Mouse (Mus musculus) embryonic facial prominence, embryonic 11.5 days (tissue): ENCODE results near the gene Cdh12. TPM values are rescaled to one million over a fixed set of nuclear protein-coding genes. Genes with fewer than 3 reads are reported as not detected.
"Not testable (repeated sequence)": the region's sequence is repeated elsewhere in the genome, so short reads cannot be mapped to it uniquely, and the experiment has no call there.

Source experiments
- ATAC-seq: fragments of 200-750 bp; cut with Nextera tagmentation; replicated peaks from 2 replicates; pipeline ENCODE4 v1.8.0; 2017; ENCODE audit warnings: low read depth; ENCODE audit not compliant: insufficient number of reproducible peaks, low FRiP score, low TSS enrichment
- DNase-seq: peaks from one replicate; pipeline ENCODE4 v3.0.0-alpha.2; 2015; ENCODE audit warnings: low spot score
- H3K27ac ChIP-seq: fragments of 300-500 bp; sonication (generic); replicated peaks from 2 replicates; pipeline ENCODE4 v1.5.1; 2014; ENCODE audit warnings: mild to moderate bottlenecking, low read depth, low read length, control low read depth
- H3K27me3 ChIP-seq: fragments of 300-500 bp; sonication (generic); 2 replicates; pipeline ENCODE4 v1.6.1; 2014; ENCODE audit warnings: mild to moderate bottlenecking, low read length, moderate library complexity, mixed read lengths; ENCODE audit not compliant: control insufficient read depth, insufficient read depth
- H3K36me3 ChIP-seq: fragments of 300-500 bp; sonication (generic); replicated peaks from 2 replicates; pipeline ENCODE4 v1.6.1; 2014; ENCODE audit warnings: low read depth, mild to moderate bottlenecking, low read length, moderate library complexity, mixed read lengths; ENCODE audit not compliant: control insufficient read depth, insufficient read depth
- H3K4me1 ChIP-seq: fragments of 300-500 bp; sonication (generic); 2 replicates; pipeline ENCODE4 v1.6.1; 2014; ENCODE audit warnings: low read length, mixed read lengths; ENCODE audit not compliant: control insufficient read depth, insufficient read depth
- H3K4me2 ChIP-seq: fragments of 300-500 bp; sonication (generic); 2 replicates; pipeline ENCODE4 v1.6.1; 2014; ENCODE audit warnings: low read depth, mild to moderate bottlenecking, control low read depth, low read length, moderate library complexity
- H3K4me3 ChIP-seq: fragments of 300-500 bp; sonication (generic); 2 replicates; pipeline ENCODE4 v1.5.1; 2014; ENCODE audit warnings: low read depth, low read length, control low read depth
- H3K9ac ChIP-seq: fragments of 300-500 bp; sonication (generic); replicated peaks from 2 replicates; pipeline ENCODE4 v1.6.1; 2014; ENCODE audit warnings: mild to moderate bottlenecking, control low read depth, low read length
- H3K9me3 ChIP-seq: fragments of 300-500 bp; sonication (generic); replicated peaks from 2 replicates; pipeline ENCODE4 v1.6.1; 2016; ENCODE audit warnings: mild to moderate bottlenecking, low read length, inconsistent platforms, mixed read lengths; ENCODE audit not compliant: control insufficient read depth
- WGBS: fragments of 180-500 bp; shearing (Covaris S2); extraction: QIAGEN DNeasy Blood & Tissue Kit; methylation state at CpG from one replicate; pipeline ENCODE4 v1.1.7; 2014; 5-methylcytosine and 5-hydroxymethylcytosine counted together
- polyA plus RNA-seq: library from polyadenylated mRNA; unstranded; fragments of >200 nt; fragmentation: Nextera tagmentation; extraction: Ambion mirVana; gene quantifications from 2 replicates; pipeline ENCODE4 v1.2.1, GENCODE M21; 2014

Cdh12 gene
- polyA plus RNA-seq, 1 experiment from 2014 or later = 0.25 TPM

GRCm38 (mm10) chr15:21109009-21109841, 660.2 kb downstream of the Cdh12 start:
- Histone ChIP-seq H3K9ac (no peak overlapping the region), H3K4me1 (no peaks in the 10 kb centered on the region), H3K9me3 (no peaks in the 10 kb centered on the region), H3K4me2 (no peak overlapping the region), H3K27ac (no peak overlapping the region), H3K27me3 (no peaks in the 10 kb centered on the region), H3K36me3 (no peaks in the 10 kb centered on the region), H3K4me3 (0 out of 2 replicates have a peak overlapping the region, but pooled peaks have one; percentile 4)
- ATAC-seq (peak; percentile 73; the same call in 1 of the 2 replicates), DNase-seq (peak; percentile 54)
- 11% methylated on average over 11 of the region's 11 CpGs for WGBS

GRCm38 (mm10) chr15:21109889-21110500, 660.9 kb downstream of the Cdh12 start:
- H3K36me3 ChIP-seq = no peaks in the 10 kb centered on the region
- H3K27ac ChIP-seq = no peak overlapping the region
- no peak for DNase-seq
- H3K27me3 ChIP-seq = no peaks in the 10 kb centered on the region
- H3K9me3 ChIP-seq = no peaks in the 10 kb centered on the region
- no peak overlapping the region for H3K9ac ChIP-seq
- no peaks in the 10 kb centered on the region for H3K4me1 ChIP-seq
- ATAC-seq = no peak
- no peak overlapping the region for H3K4me2 ChIP-seq
- 61% methylated on average over 4 of the region's 4 CpGs for WGBS
- no peak overlapping the region for H3K4me3 ChIP-seq

DNA sequence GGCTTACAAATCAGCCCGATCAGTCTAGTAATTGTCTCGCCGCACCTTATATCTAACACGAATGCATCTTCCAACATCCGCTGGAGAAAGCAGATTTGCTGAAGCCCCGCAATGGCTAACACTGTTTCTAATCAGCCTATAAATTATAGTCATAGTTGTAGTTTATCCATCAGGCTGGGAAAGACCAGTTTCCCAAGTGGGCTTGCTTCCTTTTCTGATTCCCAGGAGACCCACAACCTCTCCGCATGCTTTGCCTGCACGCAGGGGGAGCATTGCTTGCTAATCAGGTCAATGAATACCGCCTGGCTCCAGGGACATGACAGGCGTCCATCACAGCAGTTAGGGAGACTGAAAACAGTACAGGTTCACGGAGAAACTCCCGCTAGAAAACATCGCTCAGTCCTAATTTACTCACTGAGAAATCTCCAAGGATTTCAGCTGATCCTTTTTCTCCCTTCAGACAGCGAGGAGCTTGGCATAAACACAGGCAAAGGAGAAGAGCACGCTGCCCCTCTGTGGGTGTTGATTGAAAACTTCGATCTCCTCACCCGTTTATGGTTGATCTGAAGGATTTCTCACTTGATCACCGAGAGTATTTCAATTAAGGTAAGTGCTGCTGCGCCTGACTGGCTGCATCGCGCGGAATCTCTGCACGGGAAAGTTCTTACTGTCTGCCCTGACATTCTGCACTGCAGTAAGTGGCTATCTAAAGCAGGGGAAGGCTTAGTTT, 662.0 kb downstream of the Cdh12 start:
- no peaks in the 10 kb centered on the region for H3K4me1 ChIP-seq
- no peaks in the 10 kb centered on the region for H3K9me3 ChIP-seq
- no peaks in the 10 kb centered on the region for H3K36me3 ChIP-seq
- H3K4me2 ChIP-seq = peak overlapping the region; percentile 61
- H3K27ac ChIP-seq = no peak overlapping the region
- peak overlapping the region; percentile 15 for H3K9ac ChIP-seq
- H3K4me3 ChIP-seq = peak overlapping the region; percentile 32
- no peaks in the 10 kb centered on the region for H3K27me3 ChIP-seq
- no peak for ATAC-seq
- DNase-seq = peak; percentile 12
- 12% methylated on average over 23 of the region's 23 CpGs for WGBS

DNA sequence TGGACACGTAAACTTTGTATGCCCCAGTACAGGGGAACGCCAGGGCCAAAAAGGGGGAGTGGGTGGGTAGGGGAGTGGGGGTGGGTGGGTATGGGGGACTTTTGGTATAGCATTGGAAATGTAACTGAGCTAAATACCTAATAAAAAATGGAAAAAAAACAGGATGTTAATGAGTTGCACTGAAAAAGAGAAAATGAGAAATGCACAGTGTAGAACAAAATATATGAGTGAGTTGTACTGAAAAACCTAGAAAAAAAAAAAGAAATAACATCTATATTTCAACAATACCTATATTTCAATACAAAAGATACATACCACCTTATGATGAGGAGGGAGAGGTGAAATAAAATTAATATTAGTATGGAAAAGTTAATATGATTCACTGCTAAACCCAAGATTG, 665.7 kb downstream of the Cdh12 start:
- not testable (repeated sequence) for H3K27me3 ChIP-seq, H3K4me1 ChIP-seq, H3K9ac ChIP-seq, ATAC-seq, H3K9me3 ChIP-seq, H3K4me2 ChIP-seq, H3K27ac ChIP-seq, H3K4me3 ChIP-seq, DNase-seq, H3K36me3 ChIP-seq
- no CpG with 5 or more reads among the region's 2 CpGs for WGBS

DNA sequence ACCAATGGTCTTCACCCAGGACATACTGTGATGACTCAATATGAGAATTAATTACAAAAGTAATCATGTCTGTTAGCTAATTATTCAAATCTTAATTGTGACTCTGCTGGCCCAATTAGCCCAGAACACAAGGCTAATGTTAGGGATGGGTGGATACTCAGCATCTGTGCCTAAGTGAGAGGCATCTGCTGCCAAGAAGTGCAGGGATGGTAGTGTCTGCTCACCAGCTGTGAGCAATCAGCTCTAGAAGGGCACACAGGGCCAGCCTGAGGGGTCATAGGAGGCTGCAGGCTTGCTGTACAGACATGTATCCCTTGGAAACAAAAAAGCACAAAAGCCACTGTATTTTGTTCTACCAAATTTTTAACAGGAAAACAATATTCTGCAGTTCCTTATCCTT, 681.6 kb downstream of the Cdh12 start:
- Histone ChIP-seq H3K4me1 (no peaks in the 10 kb centered on the region), H3K4me2 (no peak overlapping the region), H3K27ac (no peak overlapping the region), H3K27me3 (no peaks in the 10 kb centered on the region), H3K36me3 (no peaks in the 10 kb centered on the region), H3K4me3 (no peak overlapping the region), H3K9me3 (no peaks in the 10 kb centered on the region), H3K9ac (no peak overlapping the region)
- ATAC-seq (no peak), DNase-seq (peak; percentile 7)

GRCm38 (mm10) chr15:21132999-21133398, 683.9 kb downstream of the Cdh12 start:
- H3K4me1 ChIP-seq = no peaks in the 10 kb centered on the region
- H3K9me3 ChIP-seq = no peaks in the 10 kb centered on the region
- no peaks in the 10 kb centered on the region for H3K36me3 ChIP-seq
- no peak overlapping the region for H3K4me3 ChIP-seq
- no peak overlapping the region for H3K4me2 ChIP-seq
- H3K9ac ChIP-seq = no peak overlapping the region
- DNase-seq (no peak), ATAC-seq (no peak)
- no peaks in the 10 kb centered on the region for H3K27me3 ChIP-seq
- H3K27ac ChIP-seq = no peak overlapping the region

DNA sequence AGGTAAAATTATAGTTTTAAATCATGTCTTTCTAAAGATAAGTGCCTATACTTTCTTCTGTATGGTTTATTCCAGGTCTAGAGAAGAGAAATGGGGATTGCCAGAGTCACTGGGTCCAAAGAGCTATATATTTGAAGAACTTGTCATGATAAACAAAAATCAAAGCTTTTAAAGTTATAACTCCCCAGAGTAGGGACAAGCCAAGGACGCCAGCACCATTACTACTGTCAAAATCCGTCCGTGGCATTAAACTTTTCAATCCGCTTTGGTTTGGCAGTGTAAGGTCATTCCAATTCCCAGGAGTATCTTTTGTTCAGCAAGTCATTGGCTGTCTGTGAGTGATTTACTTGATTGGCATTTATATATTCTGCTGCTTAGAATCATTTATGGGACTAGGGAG, 697.8 kb downstream of the Cdh12 start:
- H3K4me2 ChIP-seq = no peak overlapping the region
- H3K27ac ChIP-seq = no peak overlapping the region
- ATAC-seq (no peak), DNase-seq (no peak)
- H3K4me3 ChIP-seq = no peak overlapping the region
- no peak overlapping the region for H3K9ac ChIP-seq
- H3K4me1 ChIP-seq = no peaks in the 10 kb centered on the region
- 64% methylated on average over 4 of the region's 4 CpGs for WGBS
- no peaks in the 10 kb centered on the region for H3K36me3 ChIP-seq
- no peaks in the 10 kb centered on the region for H3K27me3 ChIP-seq
- H3K9me3 ChIP-seq = no peaks in the 10 kb centered on the region

DNA sequence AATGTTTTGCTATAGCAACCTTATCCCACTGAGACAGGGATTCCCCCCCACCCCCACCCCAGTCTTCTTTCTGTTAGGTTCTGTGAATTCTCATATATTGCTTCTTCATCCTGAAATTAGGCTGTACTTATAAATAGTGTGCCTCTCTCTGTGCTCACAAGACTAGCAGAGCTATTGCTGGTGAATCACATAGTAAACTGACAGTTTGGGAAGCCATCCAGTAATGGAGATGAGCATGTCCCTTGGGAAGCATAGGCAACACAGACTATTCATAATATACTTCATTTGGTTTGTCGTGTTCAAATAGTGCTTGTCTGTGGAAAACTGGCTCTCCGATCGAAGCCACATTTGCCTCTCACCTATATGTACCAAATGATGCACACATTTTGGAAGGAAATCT, 704.5 kb downstream of the Cdh12 start:
- no peak for DNase-seq
- Histone ChIP-seq H3K27ac (no peak overlapping the region), H3K9ac (no peak overlapping the region), H3K4me2 (no peak overlapping the region), H3K4me1 (no peaks in the 10 kb centered on the region), H3K36me3 (no peaks in the 10 kb centered on the region), H3K27me3 (no peaks in the 10 kb centered on the region), H3K9me3 (no peaks in the 10 kb centered on the region), H3K4me3 (no peak overlapping the region)
- ATAC-seq = no peak
- 92% methylated on average over 3 of the region's 3 CpGs for WGBS
